Mouse (Mus musculus): Measurements from ENCODE around the gene Mrpl23.

DNA sequence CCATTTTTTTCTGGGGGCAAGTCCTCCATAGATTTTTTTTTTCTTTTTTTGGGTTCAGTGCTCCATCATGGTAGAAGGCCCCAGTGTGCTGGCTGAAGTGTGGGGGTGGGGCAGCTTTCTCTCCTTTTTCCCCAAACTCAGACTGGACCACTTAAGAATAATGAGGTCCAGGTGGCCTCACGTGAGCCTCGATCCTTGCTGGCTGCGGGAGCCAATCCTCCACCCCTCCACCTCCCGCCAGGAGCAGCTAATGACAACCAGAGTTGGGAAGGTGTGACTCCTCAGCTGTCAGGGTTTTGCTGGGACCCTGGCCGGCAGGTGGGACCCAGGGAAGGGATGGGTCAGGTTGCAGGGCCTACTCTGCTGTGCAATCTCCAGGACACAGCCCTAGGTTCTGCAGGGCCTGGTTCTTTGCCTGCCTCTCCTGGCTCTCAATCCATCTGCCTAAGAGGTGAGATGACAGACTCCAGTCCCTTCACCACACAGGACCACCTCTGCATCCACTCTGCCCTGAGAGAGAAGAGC, 27.2 kb downstream of the Mrpl23 start:
- no peak for TF ChIP-seq POLR2A (IDR thresholded peaks at IDR 0.05; ENCODE audit: low read depth, low read length)
- no peak for TF ChIP-seq CTCF (IDR thresholded peaks at IDR 0.05; ENCODE audit: extremely low read depth, insufficient read length, insufficient replicate concordance, low read depth, low read length)

Data from small intestine, adult 2 months (tissue).